Mouse (Mus musculus): ENCODE measurements around the gene Bbox1. TPM values are rescaled to one million over a fixed set of nuclear protein-coding genes. Genes with fewer than 3 reads are reported as not detected.

Gene Bbox1
- polyA plus RNA-seq, 1 experiment from 2014 or later, result 0.14 TPM

DNA sequence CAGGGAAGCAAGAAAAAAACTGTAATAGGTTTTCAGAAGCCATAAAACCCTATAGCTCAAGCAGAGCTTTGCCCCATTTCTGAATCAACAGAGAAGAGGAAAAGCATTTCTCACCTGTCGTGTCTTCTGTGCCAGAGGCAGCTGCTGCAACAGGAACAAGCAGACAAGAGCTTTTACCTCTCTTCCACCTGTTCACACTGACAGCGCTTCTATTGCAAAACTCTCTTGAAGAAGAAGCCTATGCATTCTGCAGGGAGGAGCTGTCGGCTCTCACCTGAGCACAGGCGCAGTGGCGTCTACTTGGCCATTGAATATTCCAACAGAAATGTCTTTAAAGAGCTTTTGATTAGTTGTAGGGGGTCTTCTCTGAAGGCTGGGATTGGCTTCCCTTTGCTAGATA, 286 bp downstream of the Bbox1 start:
- H3K27me3 ChIP-seq (replicated peaks), result no peaks in the 10 kb centered on the region
- H3K9me3 ChIP-seq, result no peaks in the 10 kb centered on the region
- WGBS, result 92% methylated on average over 5 of the region's 5 CpGs
- no peak overlapping the region for H3K4me3 ChIP-seq
- ATAC-seq (replicated peaks), result no peak
- H3K4me2 ChIP-seq, result no peak overlapping the region
- H3K4me1 ChIP-seq, result no peaks in the 10 kb centered on the region
- H3K27ac ChIP-seq, result no peak overlapping the region
- no peak overlapping the region for H3K9ac ChIP-seq
- H3K36me3 ChIP-seq (replicated peaks), result no peaks in the 10 kb centered on the region

DNA sequence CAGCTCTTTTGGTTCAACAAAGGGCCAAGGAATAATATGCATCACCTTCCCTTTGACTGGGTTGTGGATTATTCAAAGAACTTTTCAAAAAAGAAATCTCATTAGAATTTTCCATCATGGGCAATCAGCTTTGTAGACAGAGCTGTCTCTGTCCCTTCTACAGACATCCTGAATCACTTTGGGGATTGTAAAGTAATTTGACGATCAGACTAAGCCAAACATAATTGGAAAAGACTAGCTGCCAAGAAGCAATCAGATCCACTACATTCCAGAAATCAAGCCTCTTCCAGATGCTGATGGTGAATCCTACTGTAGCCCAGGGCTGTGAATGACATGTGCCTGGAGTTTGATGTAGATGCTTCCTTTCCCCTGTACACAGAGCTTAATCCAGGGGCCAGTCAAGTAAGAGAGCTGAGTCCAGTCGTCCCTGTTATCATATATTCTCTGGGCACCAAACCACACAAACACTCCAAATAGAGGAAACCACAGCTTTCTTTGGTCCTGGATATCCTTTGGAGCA, 995 bp downstream of the Bbox1 start:
- 53% methylated on average over 2 of the region's 2 CpGs for WGBS
- no peaks in the 10 kb centered on the region for H3K9me3 ChIP-seq

GRCm38 (mm10) chr2:110305358-110306283, 8.7 kb downstream of the Bbox1 start:
- Histone ChIP-seq H3K9me3 (no peaks in the 10 kb centered on the region), H3K4me1 (no peaks in the 10 kb centered on the region), H3K36me3 (replicated peaks) (no peaks in the 10 kb centered on the region), H3K4me2 (no peak overlapping the region), H3K9ac (no peak overlapping the region), H3K4me3 (no peak overlapping the region), H3K27me3 (replicated peaks) (no peaks in the 10 kb centered on the region), H3K27ac (no peak overlapping the region)
- no peak for ATAC-seq (replicated peaks)
- WGBS, result 86% methylated on average over 12 of the region's 12 CpGs

More for the DNA sequence above, 995 bp downstream of the Bbox1 start:
- no peak overlapping the region for H3K9ac ChIP-seq
- no peaks in the 10 kb centered on the region for H3K36me3 ChIP-seq (replicated peaks)
- no peak overlapping the region for H3K4me2 ChIP-seq
- no peak overlapping the region for H3K27ac ChIP-seq
- no peaks in the 10 kb centered on the region for H3K27me3 ChIP-seq (replicated peaks)
- ATAC-seq (replicated peaks), result no peak
- no peak overlapping the region for H3K4me3 ChIP-seq
- H3K4me1 ChIP-seq, result no peaks in the 10 kb centered on the region

DNA sequence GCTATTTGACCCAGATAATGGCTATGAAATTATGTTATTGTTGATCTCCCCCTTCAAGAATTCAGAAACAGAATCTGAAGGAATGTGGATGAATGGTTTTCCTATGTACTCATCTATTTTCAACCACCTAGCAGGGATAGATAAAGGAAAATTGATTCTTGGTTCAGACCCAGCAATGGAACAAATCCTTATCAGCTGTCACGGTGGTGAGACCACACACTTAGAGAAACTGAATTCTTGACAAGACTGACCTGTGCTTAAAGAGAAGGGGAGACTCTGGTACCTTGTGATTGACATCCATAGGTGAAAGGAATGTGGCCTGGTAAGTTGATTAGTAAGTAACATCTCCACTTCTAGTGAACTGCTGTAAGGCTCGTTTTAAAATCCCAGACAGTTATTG, 12.1 kb downstream of the Bbox1 start:
- Histone ChIP-seq H3K27me3 (replicated peaks) (no peaks in the 10 kb centered on the region), H3K4me1 (no peaks in the 10 kb centered on the region), H3K9me3 (no peaks in the 10 kb centered on the region), H3K9ac (no peak overlapping the region), H3K4me2 (no peak overlapping the region), H3K4me3 (no peak overlapping the region), H3K27ac (no peak overlapping the region), H3K36me3 (replicated peaks) (no peaks in the 10 kb centered on the region)
- 78% methylated on average over 2 of the region's 2 CpGs for WGBS
- ATAC-seq (replicated peaks), result no peak

GRCm38 (mm10) chr2:110301314-110301713, 13.0 kb downstream of the Bbox1 start:
- WGBS, result 81% methylated on average over 3 of the region's 3 CpGs
- Histone ChIP-seq H3K9me3 (no peaks in the 10 kb centered on the region), H3K9ac (no peak overlapping the region), H3K27me3 (replicated peaks) (no peaks in the 10 kb centered on the region), H3K4me1 (no peaks in the 10 kb centered on the region), H3K27ac (no peak overlapping the region), H3K36me3 (replicated peaks) (no peaks in the 10 kb centered on the region), H3K4me3 (no peak overlapping the region), H3K4me2 (no peak overlapping the region)
- ATAC-seq (replicated peaks), result no peak

GRCm38 (mm10) chr2:110294927-110295326, 19.4 kb downstream of the Bbox1 start:
- 89% methylated on average over 3 of the region's 3 CpGs for WGBS
- H3K4me1 ChIP-seq, result no peaks in the 10 kb centered on the region
- H3K27ac ChIP-seq, result no peak overlapping the region
- no peaks in the 10 kb centered on the region for H3K36me3 ChIP-seq (replicated peaks)
- H3K4me2 ChIP-seq, result no peak overlapping the region
- H3K4me3 ChIP-seq, result no peak overlapping the region
- H3K9me3 ChIP-seq, result no peaks in the 10 kb centered on the region
- no peaks in the 10 kb centered on the region for H3K27me3 ChIP-seq (replicated peaks)
- H3K9ac ChIP-seq, result no peak overlapping the region
- no peak for ATAC-seq (replicated peaks)

GRCm38 (mm10) chr2:110287959-110288358, 26.4 kb downstream of the Bbox1 start:
- Histone ChIP-seq H3K27ac (no peak overlapping the region), H3K27me3 (replicated peaks) (no peaks in the 10 kb centered on the region), H3K9ac (no peak overlapping the region), H3K4me3 (no peak overlapping the region), H3K9me3 (no peaks in the 10 kb centered on the region), H3K36me3 (replicated peaks) (no peaks in the 10 kb centered on the region), H3K4me2 (no peak overlapping the region), H3K4me1 (no peaks in the 10 kb centered on the region)
- WGBS, result 100% methylated on average over 1 of the region's 1 CpGs
- ATAC-seq (replicated peaks), result no peak

- H3K9me3 ChIP-seq, result no peaks in the 10 kb centered on the region
- no peaks in the 10 kb centered on the region for H3K36me3 ChIP-seq (replicated peaks)
- H3K4me1 ChIP-seq, result no peaks in the 10 kb centered on the region
- no peak overlapping the region for H3K4me2 ChIP-seq
- 92% methylated on average over 3 of the region's 3 CpGs for WGBS
- no peak overlapping the region for H3K4me3 ChIP-seq
- H3K27ac ChIP-seq, result no peak overlapping the region
- no peak overlapping the region for H3K9ac ChIP-seq
- H3K27me3 ChIP-seq (replicated peaks), result no peaks in the 10 kb centered on the region
- no peak for ATAC-seq (replicated peaks)
Observed at GRCm38 (mm10) chr2:110285829-110286504, 28.4 kb downstream of the Bbox1 start.

GRCm38 (mm10) chr2:110275424-110275823, 38.9 kb downstream of the Bbox1 start:
- Histone ChIP-seq H3K9me3 (no peaks in the 10 kb centered on the region), H3K4me3 (no peak overlapping the region), H3K4me2 (no peak overlapping the region), H3K4me1 (no peaks in the 10 kb centered on the region), H3K27ac (no peak overlapping the region), H3K27me3 (replicated peaks) (no peaks in the 10 kb centered on the region), H3K9ac (no peak overlapping the region), H3K36me3 (replicated peaks) (no peaks in the 10 kb centered on the region)
- WGBS, result 81% methylated on average over 2 of the region's 2 CpGs
- no peak for ATAC-seq (replicated peaks)

DNA sequence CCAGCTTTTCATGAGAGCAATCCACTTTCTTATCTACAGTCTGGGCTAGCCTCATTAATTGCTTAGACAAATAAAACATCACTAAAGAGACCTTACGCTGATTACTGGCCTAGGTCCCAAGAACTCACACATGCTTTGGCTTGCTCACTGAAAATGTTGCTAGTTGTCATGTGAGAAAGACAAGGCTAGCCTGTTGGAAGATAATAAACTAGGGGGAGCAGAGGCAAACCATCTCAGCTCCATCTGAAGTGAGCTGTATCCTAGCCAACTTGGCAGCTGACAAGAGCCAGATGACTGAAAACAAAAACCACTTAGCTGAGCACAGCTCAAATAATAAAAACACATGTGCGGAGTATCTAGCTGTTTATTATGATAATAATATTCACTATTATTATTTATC, 40.2 kb downstream of the Bbox1 start:
- no peaks in the 10 kb centered on the region for H3K4me1 ChIP-seq
- no peak for ATAC-seq (replicated peaks)
- no peak overlapping the region for H3K9ac ChIP-seq
- H3K27me3 ChIP-seq (replicated peaks), result no peaks in the 10 kb centered on the region
- no peaks in the 10 kb centered on the region for H3K9me3 ChIP-seq
- H3K4me2 ChIP-seq, result no peak overlapping the region
- H3K4me3 ChIP-seq, result no peak overlapping the region
- no peaks in the 10 kb centered on the region for H3K36me3 ChIP-seq (replicated peaks)
- H3K27ac ChIP-seq, result no peak overlapping the region
- 83% methylated on average over 2 of the region's 2 CpGs for WGBS

- Histone ChIP-seq H3K9me3 (no peaks in the 10 kb centered on the region), H3K36me3 (replicated peaks) (no peaks in the 10 kb centered on the region), H3K4me1 (no peaks in the 10 kb centered on the region), H3K9ac (no peak overlapping the region), H3K27ac (no peak overlapping the region), H3K4me3 (no peak overlapping the region), H3K4me2 (no peak overlapping the region), H3K27me3 (replicated peaks) (no peaks in the 10 kb centered on the region)
- 85% methylated on average over 3 of the region's 3 CpGs for WGBS
- ATAC-seq (replicated peaks), result no peak
Observed at GRCm38 (mm10) chr2:110269281-110269680, 45.1 kb downstream of the Bbox1 start.

DNA sequence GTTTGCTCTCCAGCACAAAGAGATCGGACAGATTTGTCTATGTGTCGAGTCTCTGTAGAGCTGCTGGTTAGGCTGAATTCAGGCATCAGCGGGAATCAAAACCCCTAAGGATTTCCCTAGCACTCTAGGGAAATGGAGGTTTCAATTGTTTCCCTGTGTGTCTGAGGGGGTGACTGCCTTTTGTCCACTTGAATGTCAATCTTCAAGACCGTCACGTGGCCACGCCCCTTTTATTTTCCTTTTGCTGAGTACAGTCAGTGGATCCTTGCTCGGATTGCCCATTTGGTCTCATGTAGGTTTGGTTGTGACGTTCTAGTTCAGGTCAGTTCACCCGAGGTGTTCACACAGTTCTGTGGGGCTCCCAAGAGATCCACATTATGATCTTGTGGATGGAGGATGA, 82.1 kb downstream of the Bbox1 start:
- 77% methylated on average over 9 of the region's 9 CpGs for WGBS
- no peak for ATAC-seq (replicated peaks)
- Histone ChIP-seq H3K9ac (no peak overlapping the region), H3K27me3 (replicated peaks) (no peaks in the 10 kb centered on the region), H3K4me3 (no peak overlapping the region), H3K36me3 (replicated peaks) (no peaks in the 10 kb centered on the region), H3K4me1 (no peaks in the 10 kb centered on the region), H3K27ac (no peak overlapping the region), H3K9me3 (no peaks in the 10 kb centered on the region), H3K4me2 (no peak overlapping the region)

Measured in midbrain, embryonic 15.5 days (tissue).